Mouse (Mus musculus) stomach, postnatal 0 days (tissue): ENCODE measurements around the gene Eif6. TPM values are rescaled to one million over a fixed set of nuclear protein-coding genes. Genes with fewer than 3 reads are reported as not detected.
A peak's percentile ranks its signal among the peaks of the same experiment; 100 is the strongest.

Source experiments
- ATAC-seq: fragments of 200-750 bp; cut with Nextera tagmentation; 2 replicates; pipeline ENCODE4 v1.8.0; 2017; ENCODE audit not compliant: low FRiP score, low TSS enrichment
- DNase-seq: peaks from one replicate; pipeline ENCODE4 v3.0.0-alpha.2; 2016; ENCODE audit warnings: low spot score
- H3K27ac ChIP-seq: fragments of 300-500 bp; sonication (generic); replicated peaks from 2 replicates; pipeline ENCODE4 v1.5.1; 2014; ENCODE audit warnings: mild to moderate bottlenecking, control low read depth
- H3K27me3 ChIP-seq: fragments of 300-500 bp; sonication (generic); 2 replicates; pipeline ENCODE4 v1.6.1; 2014; ENCODE audit warnings: low read length; ENCODE audit not compliant: control insufficient read depth, insufficient read depth
- H3K36me3 ChIP-seq: fragments of 300-500 bp; sonication (generic); 2 replicates; pipeline ENCODE4 v1.6.1; 2014; ENCODE audit warnings: low read length, mixed read lengths; ENCODE audit not compliant: control insufficient read depth, insufficient read depth
- H3K4me1 ChIP-seq: fragments of 300-500 bp; sonication (generic); replicated peaks from 2 replicates; pipeline ENCODE4 v1.6.1; 2014; ENCODE audit warnings: antibody characterized with exemption; ENCODE audit not compliant: control insufficient read depth, insufficient read depth
- H3K4me2 ChIP-seq: fragments of 300-500 bp; sonication (generic); replicated peaks from 2 replicates; pipeline ENCODE4 v1.6.1; 2014; ENCODE audit warnings: low read depth, mild to moderate bottlenecking, control low read depth, moderate library complexity
- H3K4me3 ChIP-seq: fragments of 300-500 bp; sonication (generic); 2 replicates; pipeline ENCODE4 v1.5.1; 2014; ENCODE audit warnings: low read depth, low read length, control low read depth
- H3K9ac ChIP-seq: fragments of 300-500 bp; sonication (generic); 2 replicates; pipeline ENCODE4 v1.6.1; 2014; ENCODE audit warnings: mild to moderate bottlenecking, low read length, control low read depth, mixed read lengths
- H3K9me3 ChIP-seq: fragments of 300-500 bp; sonication (generic); 2 replicates; pipeline ENCODE4 v1.6.1; 2016; ENCODE audit warnings: low read length; ENCODE audit not compliant: control insufficient read depth
- CTCF ChIP-seq: IDR thresholded peaks from 2 replicates; pipeline ENCODE4 v1.5.1; 2016; ENCODE audit warnings: antibody characterized with exemption, low read depth, mild to moderate bottlenecking, moderate library complexity
- EP300 ChIP-seq: optimal IDR thresholded peaks from 2 replicates; pipeline ENCODE3; 2016; ENCODE audit warnings: antibody characterized with exemption
- WGBS: fragments of 180-500 bp; shearing (Covaris S2); extraction: QIAGEN DNeasy Blood & Tissue Kit; methylation state at CpG from one replicate; pipeline ENCODE4 v1.1.7; 2014; 5-methylcytosine and 5-hydroxymethylcytosine counted together
- polyA plus RNA-seq: library from polyadenylated mRNA; unstranded; fragments of >200 nt; fragmentation: Nextera tagmentation; extraction: Ambion mirVana; gene quantifications from 2 replicates; pipeline ENCODE4 v1.2.1, GENCODE M21; 2015

Eif6 gene
- polyA plus RNA-seq, 1 experiment from 2014 or later = 310 TPM

DNA sequence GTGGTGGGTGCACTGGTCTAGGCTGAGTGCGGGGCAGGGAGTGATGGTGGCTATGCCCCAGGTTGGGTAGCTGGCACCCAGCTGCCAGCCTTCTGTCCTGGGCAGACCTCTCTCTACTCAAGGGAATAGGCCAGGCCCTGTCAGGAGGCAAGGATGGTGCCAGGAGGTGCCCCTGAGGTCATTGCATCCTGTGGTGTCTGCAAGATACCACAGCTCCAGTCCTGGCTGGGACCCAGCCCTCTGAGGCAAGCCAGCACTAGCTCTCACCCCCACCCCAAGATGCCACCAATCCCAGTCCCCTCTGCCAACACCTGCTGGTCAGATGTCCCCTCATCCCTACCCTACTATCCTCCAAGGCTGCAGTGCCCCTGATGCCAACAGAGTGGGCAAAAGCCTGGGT lies 10.5 kb downstream of the Eif6 start:
- Histone ChIP-seq H3K4me3 (no peak overlapping the region), H3K9ac (no peak overlapping the region), H3K27ac (no peak overlapping the region), H3K4me1 (peaks cover 3% of the 10 kb centered on the region; the same call in 1 of the 2 replicates), H3K36me3 (peaks cover 2% of the 10 kb centered on the region; the same call in 1 of the 2 replicates), H3K4me2 (no peak overlapping the region), H3K27me3 (no peaks in the 10 kb centered on the region), H3K9me3 (no peaks in the 10 kb centered on the region)
- WGBS = 100% methylated on average over 1 of the region's 1 CpGs
- DNase-seq (no peak), ATAC-seq (no peak)
- TF ChIP-seq CTCF (no peak), EP300 (no peak)

DNA sequence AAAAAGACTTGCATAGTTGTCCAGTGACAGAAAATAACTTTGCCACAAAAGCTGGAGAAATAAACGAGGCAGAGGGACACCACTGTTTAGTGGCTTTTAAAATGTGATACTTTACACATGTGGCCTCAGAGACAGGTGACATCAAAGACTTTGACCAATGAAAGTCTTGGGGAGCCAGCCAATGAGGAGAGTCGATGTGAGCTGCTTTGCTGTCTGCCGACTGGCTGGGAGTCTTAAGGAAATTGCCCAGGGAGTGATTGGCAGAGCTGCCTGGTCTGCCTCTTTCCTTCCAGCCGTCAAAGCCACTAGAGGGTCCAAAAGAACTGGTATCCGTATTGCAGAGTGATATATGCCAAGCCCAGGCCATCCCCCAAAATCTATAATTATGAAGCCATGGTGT lies 11.9 kb downstream of the Eif6 start:
- H3K4me1 ChIP-seq = peaks cover 3% of the 10 kb centered on the region; the same call in 1 of the 2 replicates

GRCm38 (mm10) chr2:155812637-155813036 lies 14.1 kb downstream of the Eif6 start:
- no peak overlapping the region for H3K4me2 ChIP-seq
- ATAC-seq (no peak), DNase-seq (no peak)
- no peaks in the 10 kb centered on the region for H3K4me1 ChIP-seq
- H3K9me3 ChIP-seq = no peaks in the 10 kb centered on the region
- WGBS = 67% methylated on average over 4 of the region's 4 CpGs
- no peak overlapping the region for H3K27ac ChIP-seq
- H3K36me3 ChIP-seq = no peaks in the 10 kb centered on the region
- no peak overlapping the region for H3K4me3 ChIP-seq
- H3K27me3 ChIP-seq = no peaks in the 10 kb centered on the region
- TF ChIP-seq CTCF (no peak), EP300 (no peak)
- no peak overlapping the region for H3K9ac ChIP-seq

More for the DNA sequence above, 11.9 kb downstream of the Eif6 start:
- Histone ChIP-seq H3K27ac (no peak overlapping the region), H3K4me2 (no peak overlapping the region), H3K9ac (no peak overlapping the region), H3K9me3 (no peaks in the 10 kb centered on the region), H3K36me3 (no peaks in the 10 kb centered on the region), H3K27me3 (no peaks in the 10 kb centered on the region), H3K4me3 (no peak overlapping the region)
- DNase-seq (peak; percentile 55), ATAC-seq (no peak)
- TF ChIP-seq EP300 (no peak), CTCF (no peak)
- 23% methylated on average over 5 of the region's 5 CpGs for WGBS

GRCm38 (mm10) chr2:155811821-155812396 lies 14.8 kb downstream of the Eif6 start:
- Histone ChIP-seq H3K27me3 (no peaks in the 10 kb centered on the region), H3K27ac (0 out of 2 replicates have a peak overlapping the region, but pooled peaks have one; percentile 18), H3K36me3 (no peaks in the 10 kb centered on the region), H3K9ac (no peak overlapping the region), H3K4me3 (no peak overlapping the region), H3K9me3 (no peaks in the 10 kb centered on the region), H3K4me2 (no peak overlapping the region), H3K4me1 (no peaks in the 10 kb centered on the region)
- 43% methylated on average over 16 of the region's 16 CpGs for WGBS
- TF ChIP-seq EP300 (no peak), CTCF (peak; percentile 94)
- DNase-seq (peak; percentile 84), ATAC-seq (peak; percentile 5; the same call in 1 of the 2 replicates)

DNA sequence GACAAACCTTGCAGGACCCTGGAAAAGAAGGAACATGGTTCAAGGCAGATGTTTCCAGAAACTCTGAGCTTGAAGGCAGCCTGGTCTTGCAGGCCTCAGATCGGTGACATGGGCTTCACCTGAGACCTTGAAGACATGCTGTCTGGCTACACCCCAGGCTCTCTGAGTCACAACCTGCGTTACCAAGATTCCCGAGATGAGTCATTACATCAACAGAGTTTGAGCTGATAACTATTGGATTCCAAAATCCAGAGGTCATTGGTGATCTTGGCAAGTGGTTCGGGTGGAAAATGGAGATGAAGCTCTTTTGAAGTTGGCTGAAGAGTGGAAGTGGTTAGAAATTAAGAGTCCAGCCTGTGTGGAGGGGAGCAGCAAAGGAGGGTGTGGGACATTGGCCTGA lies 17.1 kb downstream of the Eif6 start:
- WGBS = 53% methylated on average over 4 of the region's 4 CpGs
- Histone ChIP-seq H3K27ac (no peak overlapping the region), H3K4me1 (no peaks in the 10 kb centered on the region), H3K9ac (no peak overlapping the region), H3K36me3 (no peaks in the 10 kb centered on the region), H3K4me2 (no peak overlapping the region), H3K27me3 (no peaks in the 10 kb centered on the region), H3K9me3 (no peaks in the 10 kb centered on the region), H3K4me3 (no peak overlapping the region)
- DNase-seq = no peak
- TF ChIP-seq CTCF = no peak
- no peak for TF ChIP-seq EP300
- ATAC-seq = no peak

- no peaks in the 10 kb centered on the region for H3K9me3 ChIP-seq
- H3K4me3 ChIP-seq = no peak overlapping the region
- no peaks in the 10 kb centered on the region for H3K4me1 ChIP-seq
- DNase-seq = no peak
- 52% methylated on average over 4 of the region's 4 CpGs for WGBS
- H3K27me3 ChIP-seq = no peaks in the 10 kb centered on the region
- H3K27ac ChIP-seq = no peak overlapping the region
- TF ChIP-seq EP300 = no peak
- ATAC-seq = no peak
- H3K4me2 ChIP-seq = no peak overlapping the region
- no peak overlapping the region for H3K9ac ChIP-seq
- H3K36me3 ChIP-seq = no peaks in the 10 kb centered on the region
Observed at GRCm38 (mm10) chr2:155807408-155807807, 19.3 kb downstream of the Eif6 start.
